Mouse (Mus musculus) stomach, postnatal 0 days (tissue): ENCODE data around the gene Fgfr2.

Source experiments
- CTCF ChIP-seq: IDR thresholded peaks from 2 replicates; pipeline ENCODE4 v1.5.1; 2016; ENCODE audit warnings: antibody characterized with exemption, low read depth, mild to moderate bottlenecking, moderate library complexity
- EP300 ChIP-seq: optimal IDR thresholded peaks from 2 replicates; pipeline ENCODE3; 2016; ENCODE audit warnings: antibody characterized with exemption

DNA sequence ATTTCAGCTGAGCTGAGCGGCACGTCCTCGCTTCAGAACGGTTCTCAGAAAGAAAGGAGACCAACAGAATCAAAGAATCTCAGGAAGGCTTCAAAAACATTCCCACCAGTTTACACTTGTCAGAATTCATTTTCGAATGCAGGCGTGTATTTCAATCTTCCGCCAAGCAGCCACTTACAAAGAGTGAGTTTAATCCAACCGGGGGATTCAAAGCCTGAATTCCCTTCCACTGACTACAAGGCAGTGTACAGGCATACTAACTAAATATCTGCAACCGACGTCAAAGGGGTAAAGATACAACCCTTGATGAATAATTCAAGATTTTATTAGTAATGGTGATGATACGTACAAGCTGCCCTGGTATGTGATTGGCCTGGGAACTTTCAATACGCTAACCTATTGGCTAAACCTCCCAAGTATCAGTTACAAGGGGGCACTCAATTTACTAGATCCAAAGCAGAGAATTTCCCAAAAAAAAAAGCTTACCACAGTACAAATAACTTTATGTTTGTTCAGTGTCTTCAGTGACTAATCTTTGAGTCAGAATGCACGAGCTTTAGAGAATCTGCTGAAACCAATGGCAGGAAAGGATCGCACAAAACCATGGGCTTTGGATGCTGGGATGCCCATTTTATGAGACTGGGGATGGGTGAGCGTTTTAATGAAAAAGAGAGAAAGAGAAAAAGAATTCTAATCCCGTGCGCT lies 2860.5 kb downstream of the Fgfr2 start:
- TF ChIP-seq CTCF = no peak
- TF ChIP-seq EP300 = no peak
